Mouse (Mus musculus): ENCODE data around the gene Ttll10. TPM values are rescaled to one million over a fixed set of nuclear protein-coding genes. Genes with fewer than 3 reads are reported as not detected.

The Ttll10 gene
- total RNA-seq, 1 experiment from 2014 or later: not detected

- peak; percentile 41 for ATAC-seq (ENCODE audit: extremely low read depth, insufficient number of reproducible peaks, low FRiP score, poor library complexity, severe bottlenecking)
These were observed 27.4 kb downstream of the Ttll10 start for GRCm38 (mm10) chr4:156031593-156032391.

GRCm38 (mm10) chr4:156031255-156031592, 28.0 kb downstream of the Ttll10 start:
- no peak for ATAC-seq (ENCODE audit: extremely low read depth, insufficient number of reproducible peaks, low FRiP score, poor library complexity, severe bottlenecking)

- no peak for ATAC-seq (ENCODE audit: extremely low read depth, insufficient number of reproducible peaks, low FRiP score, poor library complexity, severe bottlenecking)
These were observed 28.5 kb downstream of the Ttll10 start for GRCm38 (mm10) chr4:156030651-156031118.

- ATAC-seq (ENCODE audit: extremely low read depth, insufficient number of reproducible peaks, low FRiP score, poor library complexity, severe bottlenecking): no peak
These were observed 30.6 kb downstream of the Ttll10 start for GRCm38 (mm10) chr4:156028580-156028979.

- peak; percentile 47 for ATAC-seq (ENCODE audit: extremely low read depth, insufficient number of reproducible peaks, low FRiP score, poor library complexity, severe bottlenecking)
These were observed 33.2 kb downstream of the Ttll10 start, which contains the start of gene Tnfrsf18 for GRCm38 (mm10) chr4:156026013-156026412. Tnfrsf18 (plus strand) TSS chr4:156026164.

GRCm38 (mm10) chr4:156024184-156024583, 35.0 kb downstream of the Ttll10 start:
- ATAC-seq (ENCODE audit: extremely low read depth, insufficient number of reproducible peaks, low FRiP score, poor library complexity, severe bottlenecking): no peak

- no peak for ATAC-seq (ENCODE audit: extremely low read depth, insufficient number of reproducible peaks, low FRiP score, poor library complexity, severe bottlenecking)
These were observed 35.7 kb downstream of the Ttll10 start for GRCm38 (mm10) chr4:156023520-156023919.

GRCm38 (mm10) chr4:156021942-156022419, 37.2 kb downstream of the Ttll10 start:
- peak; percentile 33; the same call in 1 of the 2 replicates for ATAC-seq (ENCODE audit: extremely low read depth, insufficient number of reproducible peaks, low FRiP score, poor library complexity, severe bottlenecking)

- no peak for ATAC-seq (ENCODE audit: extremely low read depth, insufficient number of reproducible peaks, low FRiP score, poor library complexity, severe bottlenecking)
These were observed 37.8 kb downstream of the Ttll10 start for GRCm38 (mm10) chr4:156021381-156021780.

GRCm38 (mm10) chr4:156019771-156020170, 39.4 kb downstream of the Ttll10 start:
- no peak for ATAC-seq (ENCODE audit: extremely low read depth, insufficient number of reproducible peaks, low FRiP score, poor library complexity, severe bottlenecking)

- no peak for ATAC-seq (ENCODE audit: extremely low read depth, insufficient number of reproducible peaks, low FRiP score, poor library complexity, severe bottlenecking)
These were observed 44.8 kb downstream of the Ttll10 start for GRCm38 (mm10) chr4:156014436-156014835.

GRCm38 (mm10) chr4:156013637-156014036, 45.6 kb downstream of the Ttll10 start, which contains the start of gene Tnfrsf4:
Tnfrsf4 (plus strand) TSS chr4:156013843.
- no peak for ATAC-seq (ENCODE audit: extremely low read depth, insufficient number of reproducible peaks, low FRiP score, poor library complexity, severe bottlenecking)

- ATAC-seq (ENCODE audit: extremely low read depth, insufficient number of reproducible peaks, low FRiP score, poor library complexity, severe bottlenecking): no peak
These were observed 50.8 kb downstream of the Ttll10 start for GRCm38 (mm10) chr4:156008369-156008768.

GRCm38 (mm10) chr4:156004109-156004508, 55.1 kb downstream of the Ttll10 start:
- ATAC-seq (ENCODE audit: extremely low read depth, insufficient number of reproducible peaks, low FRiP score, poor library complexity, severe bottlenecking): no peak

GRCm38 (mm10) chr4:155993606-155994005, 65.6 kb downstream of the Ttll10 start:
- no peak for ATAC-seq (ENCODE audit: extremely low read depth, insufficient number of reproducible peaks, low FRiP score, poor library complexity, severe bottlenecking)

- peak; percentile 84 for ATAC-seq (ENCODE audit: extremely low read depth, insufficient number of reproducible peaks, low FRiP score, poor library complexity, severe bottlenecking)
These were observed 66.2 kb downstream of the Ttll10 start for GRCm38 (mm10) chr4:155992906-155993547.

GRCm38 (mm10) chr4:155992241-155992905, 66.8 kb downstream of the Ttll10 start, which contains the start of the genes B3galt6 and Sdf4:
B3galt6 (minus strand) TSS chr4:155992649.
Sdf4 (plus strand) TSS chr4:155992872.
- peak; percentile 71 for ATAC-seq (ENCODE audit: extremely low read depth, insufficient number of reproducible peaks, low FRiP score, poor library complexity, severe bottlenecking)

- ATAC-seq (ENCODE audit: extremely low read depth, insufficient number of reproducible peaks, low FRiP score, poor library complexity, severe bottlenecking): no peak
These were observed 67.3 kb downstream of the Ttll10 start for GRCm38 (mm10) chr4:155991908-155992230.

GRCm38 (mm10) chr4:155991211-155991907, 67.9 kb downstream of the Ttll10 start:
- no peak for ATAC-seq (ENCODE audit: extremely low read depth, insufficient number of reproducible peaks, low FRiP score, poor library complexity, severe bottlenecking)
